Mouse (Mus musculus) hindbrain, embryonic 16.5 days (tissue): ENCODE results near the gene Abhd14b. TPM values are rescaled to one million over a fixed set of nuclear protein-coding genes. Genes with fewer than 3 reads are reported as not detected.

Source experiments
- ATAC-seq: fragments of 200-750 bp; cut with Nextera tagmentation; 2 replicates; pipeline ENCODE4 v1.8.0; 2017; ENCODE audit warnings: moderate TSS enrichment, moderate library complexity
- H3K27ac ChIP-seq: fragments of 300-500 bp; sonication (generic); 2 replicates; pipeline ENCODE4 v1.5.1; 2014; ENCODE audit warnings: low read depth, mild to moderate bottlenecking, control low read depth, low read length, moderate library complexity
- H3K27me3 ChIP-seq: fragments of 300-500 bp; sonication (generic); replicated peaks from 2 replicates; pipeline ENCODE4 v1.6.1; 2014; ENCODE audit warnings: low read length; ENCODE audit not compliant: control insufficient read depth, insufficient read depth
- H3K36me3 ChIP-seq: fragments of 300-500 bp; sonication (generic); 2 replicates; pipeline ENCODE4 v1.6.1; 2014; ENCODE audit warnings: mild to moderate bottlenecking, low read length, moderate library complexity, mixed read lengths; ENCODE audit not compliant: control insufficient read depth, insufficient read depth
- H3K4me1 ChIP-seq: fragments of 300-500 bp; sonication (generic); 2 replicates; pipeline ENCODE4 v1.6.1; 2014; ENCODE audit warnings: low read depth, low read length; ENCODE audit not compliant: control insufficient read depth, insufficient read depth
- H3K4me2 ChIP-seq: fragments of 300-500 bp; sonication (generic); 2 replicates; pipeline ENCODE4 v1.6.1; 2014; ENCODE audit warnings: mild to moderate bottlenecking, low read length, control low read depth, moderate library complexity
- H3K4me3 ChIP-seq: fragments of 300-500 bp; sonication (generic); 2 replicates; pipeline ENCODE4 v1.5.1; 2014; ENCODE audit warnings: mild to moderate bottlenecking, low read length, control low read depth, moderate library complexity
- H3K9ac ChIP-seq: fragments of 300-500 bp; sonication (generic); 2 replicates; pipeline ENCODE4 v1.6.1; 2014; ENCODE audit warnings: low read depth, mild to moderate bottlenecking, control low read depth, low read length, moderate library complexity
- H3K9me3 ChIP-seq: fragments of 300-500 bp; sonication (generic); 2 replicates; pipeline ENCODE4 v1.6.1; 2014; ENCODE audit warnings: mild to moderate bottlenecking, low read length, moderate library complexity; ENCODE audit not compliant: control insufficient read depth
- WGBS: fragments of 180-500 bp; shearing (Covaris S2); extraction: QIAGEN DNeasy Blood & Tissue Kit; methylation state at CpG from one replicate; pipeline ENCODE4 v1.1.7; 2014; 5-methylcytosine and 5-hydroxymethylcytosine counted together
- polyA plus RNA-seq: library from polyadenylated mRNA; unstranded; fragments of >200 nt; fragmentation: Nextera tagmentation; extraction: Ambion mirVana; gene quantifications from 2 replicates; pipeline ENCODE4 v1.2.1, GENCODE M21; 2015

Abhd14b gene
- polyA plus RNA-seq, 1 experiment from 2014 or later: 13.2 TPM

- Histone ChIP-seq H3K27me3 (no peaks in the 10 kb centered on the region), H3K27ac (no peak overlapping the region), H3K4me2 (peak overlapping the region; percentile 42), H3K36me3 (no peaks in the 10 kb centered on the region), H3K9ac (no peak overlapping the region), H3K4me1 (peaks cover 29% of the 10 kb centered on the region), H3K9me3 (no peaks in the 10 kb centered on the region), H3K4me3 (no peak overlapping the region)
- ATAC-seq: peak; percentile 86
- 0% methylated on average over 3 of the region's 3 CpGs for WGBS
Measured at GRCm38 (mm10) chr9:106421865-106422160, 25.4 kb upstream of the Abhd14b start.

- H3K4me1 ChIP-seq: peaks cover 5% of the 10 kb centered on the region
- H3K27ac ChIP-seq: peak overlapping the region; percentile 93
- H3K9ac ChIP-seq: peak overlapping the region; percentile 78
- H3K4me2 ChIP-seq: peak overlapping the region; percentile 81
- H3K36me3 ChIP-seq: peaks cover 16% of the 10 kb centered on the region
- no peaks in the 10 kb centered on the region for H3K27me3 ChIP-seq
- peak overlapping the region; percentile 77 for H3K4me3 ChIP-seq
- peak; percentile 71 for ATAC-seq
- no peaks in the 10 kb centered on the region for H3K9me3 ChIP-seq
- WGBS: 12% methylated on average over 11 of the region's 11 CpGs
Measured at GRCm38 (mm10) chr9:106428719-106429220, 18.5 kb upstream of the Abhd14b start.

GRCm38 (mm10) chr9:106429221-106430014, 17.8 kb upstream of the Abhd14b start, which contains the start of gene Rpl29:
Gene Rpl29, plus strand, starts transcription at chr9:106429454.
- Histone ChIP-seq H3K9me3 (no peaks in the 10 kb centered on the region), H3K4me2 (peak within 1 kb of the TSS; percentile 85), H3K4me1 (peaks cover 5% of the 10 kb centered on the region), H3K4me3 (peak within 1 kb of the TSS; percentile 77), H3K36me3 (peaks cover 16% of the 10 kb centered on the region), H3K9ac (peak within 1 kb of the TSS; percentile 93), H3K27me3 (no peaks in the 10 kb centered on the region), H3K27ac (peak within 1 kb of the TSS; percentile 95)
- under 1% methylated on average over 48 of the region's 55 CpGs for WGBS
- peak; percentile 92 for ATAC-seq

DNA sequence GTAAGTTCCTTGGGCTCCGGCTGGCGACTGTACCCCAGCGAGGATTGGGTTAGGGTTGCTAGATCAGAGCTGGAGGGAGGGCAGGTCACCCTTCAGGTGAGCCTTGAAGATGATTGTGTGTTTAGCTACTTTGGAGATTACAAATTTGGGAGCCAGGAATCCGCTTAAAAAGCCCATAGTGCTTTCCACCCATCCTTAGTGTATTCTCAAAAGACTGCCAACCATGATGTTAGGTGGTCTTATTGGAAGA, 17.3 kb upstream of the Abhd14b start:
- WGBS: 2% methylated on average over 4 of the region's 4 CpGs
- Histone ChIP-seq H3K9me3 (no peaks in the 10 kb centered on the region), H3K9ac (peak overlapping the region; percentile 93), H3K4me2 (peak overlapping the region; percentile 85), H3K27ac (peak overlapping the region; percentile 95), H3K27me3 (no peaks in the 10 kb centered on the region), H3K4me3 (peak overlapping the region; percentile 77), H3K36me3 (peaks cover 16% of the 10 kb centered on the region), H3K4me1 (peaks cover 5% of the 10 kb centered on the region)
- ATAC-seq: no peak

- 78% methylated on average over 7 of the region's 7 CpGs for WGBS
- Histone ChIP-seq H3K36me3 (peaks cover 16% of the 10 kb centered on the region), H3K4me1 (peaks cover 12% of the 10 kb centered on the region), H3K9me3 (no peaks in the 10 kb centered on the region), H3K4me3 (no peak overlapping the region), H3K27me3 (no peaks in the 10 kb centered on the region), H3K9ac (no peak overlapping the region), H3K4me2 (no peak overlapping the region), H3K27ac (no peak overlapping the region)
- ATAC-seq: no peak
Measured at GRCm38 (mm10) chr9:106433389-106433788, 13.9 kb upstream of the Abhd14b start.

DNA sequence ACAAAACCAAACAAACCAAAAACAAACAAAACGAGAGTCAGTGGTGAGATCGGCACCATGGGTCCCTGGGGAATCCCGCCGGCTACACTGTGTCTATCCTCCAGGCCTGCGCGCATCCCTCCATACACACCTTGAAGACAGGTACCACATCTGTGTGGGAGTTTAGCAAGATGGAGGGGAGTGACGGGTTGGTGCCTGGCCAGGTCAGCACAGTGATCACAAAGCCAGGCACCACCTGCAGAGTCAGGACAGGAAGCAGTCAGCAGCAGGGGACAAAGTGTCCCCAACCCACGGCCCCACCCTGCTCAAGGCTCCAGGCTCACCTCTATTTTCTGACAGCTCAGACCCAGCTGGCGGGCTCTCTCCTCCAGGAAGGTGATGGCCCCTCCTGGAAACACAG, 10.7 kb upstream of the Abhd14b start:
- peaks cover 10% of the 10 kb centered on the region for H3K4me1 ChIP-seq
- H3K4me3 ChIP-seq: no peak overlapping the region
- no peak for ATAC-seq
- H3K36me3 ChIP-seq: peaks cover 14% of the 10 kb centered on the region
- H3K27me3 ChIP-seq: no peaks in the 10 kb centered on the region
- no peaks in the 10 kb centered on the region for H3K9me3 ChIP-seq
- no peak overlapping the region for H3K9ac ChIP-seq
- WGBS: 78% methylated on average over 9 of the region's 9 CpGs
- H3K27ac ChIP-seq: no peak overlapping the region
- H3K4me2 ChIP-seq: no peak overlapping the region

GRCm38 (mm10) chr9:106442680-106443079, 4.6 kb upstream of the Abhd14b start:
- no peaks in the 10 kb centered on the region for H3K27me3 ChIP-seq
- H3K27ac ChIP-seq: no peak overlapping the region
- no peak overlapping the region for H3K4me2 ChIP-seq
- H3K9ac ChIP-seq: no peak overlapping the region
- H3K9me3 ChIP-seq: no peaks in the 10 kb centered on the region
- WGBS: 75% methylated on average over 5 of the region's 5 CpGs
- peaks cover 19% of the 10 kb centered on the region for H3K4me1 ChIP-seq
- H3K4me3 ChIP-seq: no peak overlapping the region
- ATAC-seq: no peak
- H3K36me3 ChIP-seq: no peaks in the 10 kb centered on the region

DNA sequence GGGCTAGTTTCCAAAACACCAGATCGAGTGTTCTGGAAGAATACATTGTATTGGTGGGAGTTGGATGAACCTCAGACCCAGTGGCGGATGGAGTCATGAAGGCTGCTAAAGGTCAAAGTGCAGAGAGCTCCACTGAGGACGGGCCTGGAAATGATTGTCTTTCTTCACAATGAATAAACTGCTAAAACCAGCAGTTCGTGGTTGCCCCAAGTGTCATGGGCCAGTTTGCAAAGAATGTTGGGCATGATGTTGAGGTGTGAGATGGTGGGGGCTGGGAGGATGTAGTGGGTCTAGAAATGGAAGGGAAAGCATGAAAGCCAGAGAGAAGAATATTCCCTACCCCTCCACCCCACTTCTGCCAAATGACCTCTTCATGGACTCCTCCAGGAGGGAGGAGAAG, 2.4 kb upstream of the Abhd14b start:
- Histone ChIP-seq H3K9me3 (no peaks in the 10 kb centered on the region), H3K9ac (no peak overlapping the region), H3K4me3 (no peak overlapping the region), H3K4me2 (no peak overlapping the region), H3K36me3 (no peaks in the 10 kb centered on the region), H3K27me3 (no peaks in the 10 kb centered on the region), H3K4me1 (peaks cover 25% of the 10 kb centered on the region), H3K27ac (no peak overlapping the region)
- 71% methylated on average over 4 of the region's 4 CpGs for WGBS
- no peak for ATAC-seq

GRCm38 (mm10) chr9:106447951-106448350, 692 bp downstream of the Abhd14b start:
- H3K9me3 ChIP-seq: no peaks in the 10 kb centered on the region
- H3K27me3 ChIP-seq: no peaks in the 10 kb centered on the region
- H3K4me3 ChIP-seq: peak overlapping the region; percentile 68
- peak overlapping the region; percentile 63 for H3K27ac ChIP-seq
- H3K4me2 ChIP-seq: peak overlapping the region; percentile 80
- H3K4me1 ChIP-seq: peaks cover 36% of the 10 kb centered on the region
- WGBS: 35% methylated on average over 9 of the region's 9 CpGs
- no peak; the same call in 1 of the 2 replicates for ATAC-seq
- H3K9ac ChIP-seq: peak overlapping the region; percentile 83
- H3K36me3 ChIP-seq: no peaks in the 10 kb centered on the region
